In the genomic region with DNA sequence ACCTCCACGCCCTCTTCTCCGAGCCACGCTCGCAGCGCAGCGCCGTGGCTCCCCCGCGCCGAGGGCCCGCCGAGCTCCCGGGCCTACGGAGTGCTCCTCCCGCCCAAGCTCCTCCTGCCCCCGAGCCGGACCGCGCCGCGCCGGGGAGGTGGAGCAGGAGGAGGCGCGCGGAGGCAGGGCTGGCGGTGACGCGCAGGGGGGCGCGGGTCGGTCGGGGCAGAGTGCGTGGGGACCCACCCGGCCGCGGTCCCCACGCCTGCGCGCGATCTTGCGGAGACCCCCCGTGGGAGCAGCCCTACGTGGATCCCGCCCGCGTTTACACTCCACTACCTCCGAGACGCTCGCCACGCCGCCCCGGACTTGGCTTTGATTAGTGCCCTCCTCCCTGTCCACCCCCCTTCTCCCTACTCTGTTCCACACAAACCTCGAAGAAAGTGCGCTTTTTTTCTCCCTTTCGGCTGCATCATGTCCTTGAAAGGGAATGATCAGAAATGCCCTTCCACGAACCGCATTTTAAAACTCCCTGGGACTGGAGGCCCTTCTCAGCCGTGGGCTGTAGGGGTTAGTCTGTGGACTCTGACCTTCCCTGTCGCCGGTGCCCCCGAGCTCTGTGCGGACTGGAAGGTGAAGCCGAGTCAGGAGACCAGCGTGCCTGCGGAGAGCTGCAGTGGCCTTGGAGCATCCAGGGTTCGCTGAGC, we compare ENCODE assay signal across 8 mouse cellular contexts. TPM values are rescaled to one million over a fixed set of nuclear protein-coding genes. Genes with fewer than 3 reads are reported as not detected.
DNase-seq lines count a peak whose midpoint lies in the region; ATAC-seq and TF ChIP-seq lines count a peak whose summit lies in the region.

Steap2 (minus strand) TSS at position 623 of the 698 bp plus-strand sequence.

- H3K9ac ChIP-seq in forebrain, postnatal 0 days: peak within 1 kb of the TSS; percentile 63

- in situ Hi-C loops in Patski (cut with MboI; ENCODE audit: low pct_unique_long_range_greater_than_20kb): loop anchor here (5.0 kb wide), 1 partner anchor 182 kb away; the partner anchor contains the start of gene Cldn12

- H3K9me3 ChIP-seq in forebrain, postnatal 0 days (ENCODE audit: low read length): no peaks in the 10 kb centered on the region

- peak within 1 kb of the TSS; percentile 91 for H3K4me2 ChIP-seq in forebrain, postnatal 0 days (ENCODE audit: low read depth)

- intact Hi-C loops in heart, postnatal 36 days (cut with DNase I): no loop called here

- no peaks in the 10 kb centered on the region for H3K27me3 ChIP-seq in Patski
- no peaks in the 10 kb centered on the region for H3K27me3 ChIP-seq in forebrain, postnatal 0 days (ENCODE audit: insufficient read depth, low read length)

- no peak for TF ChIP-seq CTCF in Patski (IDR thresholded peaks at IDR 0.05)
- TF ChIP-seq CTCF in forebrain, postnatal 0 days (IDR thresholded peaks at IDR 0.05; ENCODE audit: low read depth): no peak

- WGBS in forebrain, postnatal 0 days: under 1% methylated on average over 46 of the region's 66 CpGs

- no peak for DNase-seq in Patski (ENCODE audit: low read depth, low spot score)
- peak; percentile 57 to 75 for DNase-seq in cerebellum, adult 18-20 months
- peak; percentile 54 for DNase-seq in forebrain, postnatal 0 days
- peak; percentile 49 to 52 for DNase-seq in heart, postnatal 36 days
- peak; percentile 21 to 24 for DNase-seq in layer of hippocampus, postnatal 36 days
- DNase-seq in lung, postnatal 36 days: peak; percentile 38
- DNase-seq in right cerebral cortex, postnatal 14 days: peak; percentile 31

- peak; percentile 60 for ATAC-seq in Patski
- ATAC-seq in forebrain, postnatal 0 days: peak; percentile 92
- ATAC-seq in CD4-positive, CD25-positive, alpha-beta regulatory T cell, adult 4 months: no peak

- POLR2A ChIA-PET in Patski (lab: Charles Lee): interaction anchor here (0.6 to 4.0 kb wide), 10 partner anchors 8 to 190 kb away, joined by 3 to 22 read pairs (median 3); partner anchors contain the start of gene Steap1

- CTCF ChIA-PET in Patski (lab: Charles Lee): interaction anchor here (0.8 to 11.2 kb wide), 7 partner anchors 10 to 55 kb away, joined by 3 to 65 read pairs (median 4); partner anchors contain the start of gene Steap1

- peak within 1 kb of the TSS; percentile 68 for H3K4me3 ChIP-seq in forebrain, postnatal 0 days (ENCODE audit: low read depth, low read length)

- no peaks in the 10 kb centered on the region for H3K4me1 ChIP-seq in forebrain, postnatal 0 days (ENCODE audit: insufficient read depth)

- no peak within 1 kb of the TSS for H3K27ac ChIP-seq in forebrain, postnatal 0 days (ENCODE audit: low read depth, low read length)

- no peaks in the 10 kb centered on the region for H3K36me3 ChIP-seq in forebrain, postnatal 0 days (ENCODE audit: insufficient read depth)

RNA-seq across cellular contexts. Expression of gene Steap2, which starts in this region (rescaled TPM):
- polyA plus RNA-seq in Patski (2021): 187 TPM
- 5.2 and 7.3 TPM in 2 replicates for total RNA-seq in forebrain, postnatal 0 days (2014; rRNA removed)
- polyA plus RNA-seq in forebrain, postnatal 0 days (2015; fragmentation: Nextera tagmentation; extraction: Ambion mirVana): 1.9 and 3.0 TPM in 2 replicates
- under 1 TPM; 0.60 to 0.72 TPM for total RNA-seq in heart, postnatal 36 days (2021)
- 1 to 10 TPM; 6.2 to 6.7 TPM for total RNA-seq in layer of hippocampus, postnatal 36 days (2021)
- not detected for polyA plus RNA-seq in CD4-positive, CD25-positive, alpha-beta regulatory T cell, adult 4 months (2017; shearing (Covaris generic))

Comparison
In these comparisons a context has a peak if more than half of its experiments do, and no peak if none do; other contexts are left out.
1. RNA of gene Steap2 (polyA plus RNA-seq): 187 TPM in Patski (single experiment); 1.9 to 3.0 TPM in forebrain, postnatal 0 days and not detected in CD4-positive, CD25-positive, alpha-beta regulatory T cell, adult 4 months; every median in the first group is over 10 times any median in the second.
2. Peak in DNase-seq in heart, postnatal 36 days; RNA of the gene not detected or under 1 TPM.